Mouse (Mus musculus) testis, adult 2 months (tissue): Measurements from ENCODE around the gene Shld2. TPM values are rescaled to one million over a fixed set of nuclear protein-coding genes. Genes with fewer than 3 reads are reported as not detected.
A peak's percentile ranks its signal among the peaks of the same experiment; 100 is the strongest.
"Not testable (repeated sequence)": the region's sequence is repeated elsewhere in the genome, so short reads cannot be mapped to it uniquely, and the experiment has no call there.

Experiments used
- H3K27ac ChIP-seq: fragments of 200-500 bp; 2 replicates; pipeline ENCODE4 v1.5.1; 2012; ENCODE audit warnings: low read depth, low read length; ENCODE audit not compliant: control insufficient read depth, insufficient read depth
- H3K27me3 ChIP-seq: fragments of 200-500 bp; 2 replicates; pipeline ENCODE4 v1.6.1; 2012; ENCODE audit warnings: mild to moderate bottlenecking, low read length, moderate library complexity; ENCODE audit not compliant: control insufficient read depth, insufficient read depth
- H3K36me3 ChIP-seq: fragments of 200-500 bp; 2 replicates; pipeline ENCODE4 v1.6.1; 2012; ENCODE audit warnings: mild to moderate bottlenecking, low read length; ENCODE audit not compliant: control insufficient read depth, insufficient read depth
- H3K4me1 ChIP-seq: fragments of 200-500 bp; 2 replicates; pipeline ENCODE4 v1.6.1; 2012; ENCODE audit warnings: low read length; ENCODE audit not compliant: control insufficient read depth, insufficient read depth
- H3K4me3 ChIP-seq: fragments of 200-500 bp; 2 replicates; pipeline ENCODE4 v1.5.1; 2012; ENCODE audit warnings: low read depth, mild to moderate bottlenecking, low read length, moderate library complexity, mixed read lengths; ENCODE audit not compliant: control insufficient read depth
- CTCF ChIP-seq: fragments of 200-500 bp; IDR thresholded peaks from 2 replicates; pipeline ENCODE4 v1.5.1; 2012; ENCODE audit warnings: low read depth, mild to moderate bottlenecking, inconsistent platforms, low read length, moderate library complexity; ENCODE audit not compliant: control insufficient read depth, insufficient read depth, insufficient replicate concordance
- POLR2A ChIP-seq: fragments of 200-500 bp; IDR thresholded peaks from 2 replicates; pipeline ENCODE4 v1.6.1; 2012; ENCODE audit warnings: low read depth, mild to moderate bottlenecking, inconsistent platforms, low read length, moderate library complexity; ENCODE audit not compliant: control insufficient read depth
- polyA plus RNA-seq: library from polyadenylated mRNA; depleted of rRNA; stranded (reverse); fragments of >200 nt; gene quantifications from 2 replicates; pipeline ENCODE4 v1.2.3, GENCODE M21; 2012

Gene Shld2
- polyA plus RNA-seq, 1 experiment: 1.5 TPM

- TF ChIP-seq CTCF (no peak), POLR2A (no peak)
- Histone ChIP-seq H3K27ac (no peak overlapping the region), H3K27me3 (no peaks in the 10 kb centered on the region), H3K4me1 (no peaks in the 10 kb centered on the region), H3K4me3 (no peak overlapping the region), H3K36me3 (no peaks in the 10 kb centered on the region)
Observed at GRCm38 (mm10) chr14:34318113-34318512, 7.8 kb upstream of the Shld2 start.

- no peaks in the 10 kb centered on the region for H3K36me3 ChIP-seq
- no peak overlapping the region for H3K27ac ChIP-seq
- H3K4me3 ChIP-seq: no peak overlapping the region
- TF ChIP-seq CTCF (no peak), POLR2A (no peak)
- H3K4me1 ChIP-seq: no peaks in the 10 kb centered on the region
- no peaks in the 10 kb centered on the region for H3K27me3 ChIP-seq
Observed at GRCm38 (mm10) chr14:34317431-34317830, 7.1 kb upstream of the Shld2 start.

DNA sequence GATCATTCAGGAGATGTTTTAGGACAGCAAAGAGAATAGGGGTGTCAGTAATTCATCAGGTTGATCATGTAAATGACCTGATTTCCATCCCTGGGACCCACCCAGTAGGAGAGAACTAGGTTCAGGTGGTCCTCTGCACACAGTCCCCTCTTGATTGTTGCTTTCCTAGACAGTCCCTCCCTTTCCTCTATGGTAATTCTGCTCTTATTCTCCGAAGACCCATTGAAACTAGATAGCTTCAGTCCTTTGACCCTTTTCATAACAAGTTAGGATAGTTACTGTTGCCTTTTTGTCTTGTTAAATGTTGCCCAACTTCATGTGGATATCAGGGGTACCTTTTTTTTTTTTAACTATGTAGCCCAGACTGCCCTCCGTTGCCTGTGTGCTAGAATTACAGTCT lies 6.1 kb upstream of the Shld2 start:
- Histone ChIP-seq H3K27ac (no peak overlapping the region), H3K27me3 (no peaks in the 10 kb centered on the region), H3K4me1 (no peaks in the 10 kb centered on the region; the same call in 1 of the 2 replicates), H3K36me3 (no peaks in the 10 kb centered on the region), H3K4me3 (no peak overlapping the region)
- TF ChIP-seq POLR2A (no peak), CTCF (no peak)

- H3K36me3 ChIP-seq: no peaks in the 10 kb centered on the region
- no peak overlapping the region for H3K27ac ChIP-seq
- H3K4me1 ChIP-seq: no peaks in the 10 kb centered on the region; the same call in 1 of the 2 replicates
- no peak for TF ChIP-seq CTCF
- TF ChIP-seq POLR2A: no peak
- no peak overlapping the region for H3K4me3 ChIP-seq
- H3K27me3 ChIP-seq: no peaks in the 10 kb centered on the region
Observed at GRCm38 (mm10) chr14:34314796-34315195, 4.5 kb upstream of the Shld2 start.

GRCm38 (mm10) chr14:34314383-34314782 lies 4.1 kb upstream of the Shld2 start:
- not testable (repeated sequence) for H3K4me1 ChIP-seq, H3K27ac ChIP-seq, H3K27me3 ChIP-seq, H3K4me3 ChIP-seq, H3K36me3 ChIP-seq

GRCm38 (mm10) chr14:34313612-34314011 lies 3.3 kb upstream of the Shld2 start:
- Histone ChIP-seq H3K27me3 (no peaks in the 10 kb centered on the region), H3K27ac (no peak overlapping the region), H3K4me1 (no peaks in the 10 kb centered on the region; the same call in 1 of the 2 replicates), H3K36me3 (no peaks in the 10 kb centered on the region), H3K4me3 (no peak overlapping the region)
- no peak for TF ChIP-seq POLR2A

- Histone ChIP-seq H3K4me1 (no peaks in the 10 kb centered on the region; the same call in 1 of the 2 replicates), H3K27me3 (no peaks in the 10 kb centered on the region), H3K4me3 (no peak overlapping the region), H3K36me3 (no peaks in the 10 kb centered on the region), H3K27ac (no peak overlapping the region)
- TF ChIP-seq CTCF: no peak
- no peak for TF ChIP-seq POLR2A
Observed at GRCm38 (mm10) chr14:34312339-34313048, 2.2 kb upstream of the Shld2 start.

- H3K27me3 ChIP-seq: no peaks in the 10 kb centered on the region
- no peak for TF ChIP-seq POLR2A
- TF ChIP-seq CTCF: no peak
- H3K27ac ChIP-seq: no peak overlapping the region
- H3K4me1 ChIP-seq: no peaks in the 10 kb centered on the region; the same call in 1 of the 2 replicates
- H3K4me3 ChIP-seq: peak overlapping the region; percentile 93
- no peaks in the 10 kb centered on the region for H3K36me3 ChIP-seq
Observed at GRCm38 (mm10) chr14:34311691-34312090, 1.4 kb upstream of the Shld2 start.
